ENCODE assay signal across 25 mouse cellular contexts in genomic region chr6:141321253-141321652, GRCm38 (mm10).
"Had no signal": no experiment of that assay in that cellular context is flagged by ENCODE, and none has a peak within 500 bp of the region (broad histone marks: within the 10 kb centered on the region; RNA-seq: fewer than 3 reads in every experiment).

No protein-coding gene starts in this region.

- H3K36me3 ChIP-seq: hindbrain, embryonic 13.5 days; hindbrain, embryonic 15.5 days; kidney, embryonic 15.5 days; limb, embryonic 13.5 days; limb, embryonic 15.5 days; liver, embryonic 12.5 days had no signal

- H3K4me1 ChIP-seq: hindbrain, embryonic 13.5 days; hindbrain, embryonic 15.5 days; limb, embryonic 15.5 days; liver, embryonic 12.5 days had no signal

- H3K4me3 ChIP-seq: hindbrain, embryonic 13.5 days; hindbrain, embryonic 15.5 days; kidney, embryonic 15.5 days; limb, embryonic 13.5 days; limb, embryonic 15.5 days; liver, embryonic 12.5 days had no signal

- ATAC-seq: forebrain, postnatal 0 days; hindbrain, postnatal 0 days; intestine, embryonic 16.5 days; liver, embryonic 12.5 days had no signal

- H3K9me3 ChIP-seq: hindbrain, embryonic 13.5 days; hindbrain, embryonic 15.5 days; kidney, embryonic 15.5 days; limb, embryonic 13.5 days; limb, embryonic 15.5 days; liver, embryonic 12.5 days had no signal

- H3K27me3 ChIP-seq: hindbrain, embryonic 13.5 days; hindbrain, embryonic 15.5 days; kidney, embryonic 15.5 days; limb, embryonic 13.5 days; limb, embryonic 15.5 days; liver, embryonic 12.5 days had no signal

- H3K27ac ChIP-seq: hindbrain, embryonic 13.5 days; hindbrain, embryonic 15.5 days; hindbrain, postnatal 0 days; kidney, postnatal 0 days; limb, embryonic 13.5 days; limb, embryonic 15.5 days; liver, embryonic 12.5 days; liver, embryonic 14.5 days had no signal

- H3K4me2 ChIP-seq: heart, embryonic 11.5 days; hindbrain, embryonic 13.5 days; hindbrain, embryonic 15.5 days; kidney, embryonic 15.5 days; limb, embryonic 13.5 days; limb, embryonic 15.5 days; liver, embryonic 12.5 days had no signal

- H3K9ac ChIP-seq: forebrain, postnatal 0 days; hindbrain, embryonic 13.5 days; hindbrain, embryonic 15.5 days; kidney, embryonic 15.5 days; limb, embryonic 13.5 days; limb, embryonic 15.5 days; liver, embryonic 12.5 days; liver, embryonic 14.5 days had no signal

- DNase-seq: forebrain, postnatal 0 days; gastrocnemius, postnatal 14 days; gastrocnemius, postnatal 36 days; heart, adult 18-20 months; heart, postnatal 14 days; heart, postnatal 36 days; kidney, adult 11 months; kidney, adult 2 months; kidney, adult 9 months; kidney, postnatal 14 days; kidney, postnatal 36 days; layer of hippocampus, adult 9-11 months; layer of hippocampus, postnatal 36 days; left cerebral cortex, postnatal 4 days had no signal
